Mouse (Mus musculus) mouse trophoblast stem cell (cell line): ENCODE results near the gene Macrod2.

ENCODE experiments used
- in situ Hi-C, 2 experiments: fragments of 300-500 bp; cut with MseI, MboI; formaldehyde crosslinking; loops; 2 replicates in 1 of 2; 3 replicates in 1 of 2; pipeline ENCODE4 v1.15.1; 2025

Gene Macrod2

DNA sequence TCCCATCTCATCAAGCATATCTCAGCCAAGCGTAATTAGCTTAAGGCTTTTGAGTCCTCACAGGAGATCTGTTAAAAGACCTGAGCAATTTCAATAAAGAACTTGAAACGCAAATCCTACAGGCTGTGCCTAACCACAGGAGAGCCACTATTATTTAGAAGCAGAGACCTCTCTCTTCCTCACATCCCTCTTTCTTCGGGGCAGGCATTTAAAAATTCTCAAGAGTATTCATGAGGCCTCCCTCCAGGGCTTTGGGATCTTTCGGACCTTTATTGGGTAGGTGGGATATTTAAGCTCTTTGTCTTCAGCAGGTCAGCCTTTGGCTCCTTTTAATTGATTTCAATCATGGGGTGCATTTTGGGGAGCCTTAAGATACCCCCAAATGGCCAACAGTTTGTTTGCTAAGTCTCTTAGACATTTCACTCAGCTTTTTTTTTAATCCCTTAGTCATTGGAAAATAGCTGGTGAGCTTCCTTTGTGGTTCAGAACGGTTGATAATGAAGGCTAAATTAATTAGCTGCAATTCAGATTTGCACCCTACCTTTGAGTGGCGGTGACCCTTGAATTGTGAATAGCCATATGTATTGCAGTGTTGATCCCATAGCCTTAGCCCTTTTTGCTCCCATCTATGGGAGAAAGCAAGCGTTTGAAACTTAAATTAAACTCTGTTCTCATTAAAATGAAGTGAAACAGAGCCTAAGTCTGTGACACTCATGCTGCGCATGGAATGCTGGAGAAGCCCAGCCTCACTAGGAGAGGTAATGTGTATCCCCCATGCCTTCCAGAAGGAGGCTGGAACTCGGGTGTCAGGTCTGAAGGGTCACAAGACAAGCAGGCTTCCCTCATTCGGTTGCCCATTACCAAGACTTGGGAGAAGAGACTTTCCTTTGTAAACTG lies 1940.2 kb downstream of the Macrod2 start:
- in situ Hi-C loops, result no loop called here

DNA sequence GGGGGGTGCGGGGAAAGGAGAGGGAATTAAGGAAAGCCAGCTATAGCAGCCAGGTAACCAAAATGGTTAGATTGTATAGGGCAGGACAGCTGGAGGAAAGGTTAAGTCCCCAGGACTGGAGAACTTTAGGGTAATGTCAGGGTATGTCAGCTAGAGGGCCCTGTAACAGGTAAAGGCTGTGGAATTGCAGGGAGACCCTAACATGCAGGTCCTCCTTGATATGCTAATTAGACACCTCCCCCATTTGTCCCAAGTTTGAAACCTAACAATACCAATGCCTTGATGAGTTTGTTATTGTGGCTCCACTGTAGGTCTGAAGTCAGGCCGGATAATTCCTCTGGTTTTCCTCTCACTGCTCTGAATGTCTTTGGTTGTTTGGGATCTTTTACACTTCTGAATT lies 1948.9 kb downstream of the Macrod2 start:
- in situ Hi-C loops, result no loop called here

DNA sequence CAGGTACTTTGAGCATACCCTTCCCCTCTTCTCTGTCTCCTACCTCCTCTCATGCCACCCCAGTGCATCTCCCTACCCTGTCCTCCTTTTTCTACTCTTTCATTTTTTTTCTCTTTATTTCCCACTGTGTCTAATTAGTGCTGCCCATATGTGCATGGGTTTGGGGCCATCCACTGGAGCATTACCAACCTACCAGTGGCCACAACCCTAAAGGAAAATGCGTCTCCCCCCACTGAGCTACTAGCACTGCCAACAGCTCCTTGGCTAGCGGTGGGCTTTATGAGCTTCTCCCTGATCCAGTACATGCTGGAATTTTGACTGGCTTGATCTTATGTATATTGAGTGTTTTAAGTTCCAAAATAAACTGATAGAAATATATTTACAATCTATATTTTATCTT lies 1949.6 kb downstream of the Macrod2 start:
- in situ Hi-C loops, result no loop called here

DNA sequence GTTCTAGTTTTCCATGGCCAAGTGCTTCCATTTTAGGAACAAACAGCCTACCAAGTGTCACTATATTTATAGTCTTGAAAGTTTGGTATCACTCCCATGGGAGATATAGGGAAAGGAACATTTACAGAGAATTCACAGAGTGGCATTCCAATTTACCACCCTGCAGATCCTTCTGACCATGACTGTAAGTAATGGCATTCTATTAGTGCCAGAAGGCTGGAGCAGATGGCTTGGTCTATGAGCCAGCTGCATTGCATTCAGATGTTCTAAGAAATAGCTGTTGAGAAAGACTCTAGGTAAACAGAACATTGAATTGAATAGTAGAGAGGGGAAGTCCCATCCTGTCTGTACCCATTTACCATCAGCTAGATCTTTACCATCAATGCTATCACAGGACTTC lies 1954.7 kb downstream of the Macrod2 start:
- in situ Hi-C loops, result no loop called here

DNA sequence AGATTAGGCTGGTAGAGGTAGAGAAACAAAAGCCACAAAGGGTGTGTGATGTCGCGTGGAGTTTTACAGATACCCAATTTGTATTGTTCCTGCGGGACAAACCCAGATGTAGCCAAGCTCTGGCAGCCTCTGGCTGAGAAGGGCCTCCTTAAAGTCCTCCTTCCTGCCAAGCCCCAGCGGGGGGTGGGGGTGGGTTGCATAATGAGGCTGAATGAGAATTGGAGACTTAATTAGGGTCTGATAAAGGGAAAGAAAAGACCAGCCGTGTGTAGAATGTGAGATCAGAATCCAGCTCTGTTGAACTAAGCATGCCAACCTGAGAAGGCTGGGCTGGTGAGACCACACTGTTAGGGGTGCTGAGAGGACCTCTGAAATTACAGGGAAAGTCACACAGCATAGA lies 1967.8 kb downstream of the Macrod2 start:
- in situ Hi-C loops, result no loop called here

DNA sequence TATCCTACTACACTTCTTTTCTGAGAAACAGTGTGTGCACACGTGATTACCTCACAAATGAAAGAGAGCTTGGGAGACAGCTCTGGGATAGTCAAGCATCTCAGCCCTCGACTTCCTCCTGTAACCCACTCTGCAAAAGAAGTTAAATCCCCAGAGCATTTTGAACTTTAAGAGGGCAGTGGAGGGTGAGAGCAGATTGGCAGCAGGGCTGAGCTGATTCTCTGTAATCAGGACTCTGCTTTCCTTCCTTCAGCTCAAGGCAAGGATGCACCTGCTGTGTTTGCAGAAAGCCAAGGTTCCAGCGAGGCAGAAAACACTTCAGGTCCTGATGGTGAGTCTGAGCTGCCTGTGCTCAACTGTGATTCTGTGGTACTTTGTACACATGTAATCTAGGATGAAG lies 1978.9 kb downstream of the Macrod2 start:
- in situ Hi-C loops, result no loop called here

DNA sequence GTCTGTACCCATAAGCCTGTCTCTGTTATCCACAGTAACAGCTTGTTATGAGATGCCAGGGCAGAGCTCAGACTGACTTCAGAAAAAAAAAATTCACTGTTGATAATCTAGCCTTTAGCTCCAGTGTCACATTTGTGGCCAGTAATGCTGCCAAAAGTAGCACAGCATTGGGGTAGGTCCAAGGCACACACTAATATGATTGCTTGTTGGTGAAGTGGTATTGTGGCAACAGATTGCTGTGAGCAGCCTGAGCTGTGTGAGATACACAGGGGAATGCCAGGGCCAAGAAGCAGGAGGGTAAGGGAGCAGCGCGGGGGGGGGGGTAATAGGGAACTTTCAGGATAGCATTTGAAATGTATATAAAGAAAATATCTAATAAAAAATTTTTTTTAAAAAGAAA lies 1985.5 kb downstream of the Macrod2 start:
- in situ Hi-C loops, result no loop called here

DNA sequence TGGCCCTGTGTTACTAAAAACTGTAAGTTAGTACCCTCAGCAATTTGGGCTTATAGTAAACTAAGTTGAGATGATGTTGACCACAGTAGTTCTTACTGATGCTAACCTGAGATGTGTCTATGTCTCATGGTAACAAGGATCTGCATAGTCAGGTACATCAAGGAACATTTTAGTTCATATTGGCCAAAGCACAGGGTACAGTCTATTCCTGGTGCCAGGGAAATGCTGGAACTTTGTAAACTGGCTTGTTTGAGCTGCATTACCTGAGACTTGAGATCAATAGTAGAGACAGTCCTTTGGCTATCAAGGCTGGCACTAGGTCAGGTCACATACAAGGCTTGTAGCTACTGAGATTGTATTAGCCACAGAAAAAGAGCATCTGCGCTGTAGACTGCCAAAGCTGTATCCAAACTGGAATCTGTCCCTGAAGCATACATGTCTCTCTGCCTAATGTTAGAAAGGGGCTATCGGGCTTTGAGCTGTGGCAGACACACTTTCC lies 1986.0 kb downstream of the Macrod2 start:
- in situ Hi-C loops, result no loop called here

DNA sequence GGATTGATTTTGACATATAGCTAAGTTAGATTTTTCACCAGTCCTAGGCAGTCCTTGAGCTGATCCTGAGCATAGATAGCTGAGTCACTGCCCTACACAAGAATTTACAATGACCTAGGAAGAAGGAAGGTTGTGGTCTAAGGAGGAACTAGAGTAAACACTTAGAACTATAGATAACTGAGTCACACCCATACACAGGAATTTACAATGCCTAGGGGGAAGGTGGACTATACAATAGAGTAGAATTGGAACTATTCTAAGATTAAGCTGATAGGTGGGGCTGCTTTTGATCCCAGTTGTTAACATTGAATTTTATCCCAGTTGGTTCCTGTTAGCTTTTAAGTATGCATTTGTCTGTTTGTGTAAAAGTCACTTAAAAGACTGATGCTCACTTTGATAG lies 1998.4 kb downstream of the Macrod2 start:
- in situ Hi-C loops, result no loop called here

DNA sequence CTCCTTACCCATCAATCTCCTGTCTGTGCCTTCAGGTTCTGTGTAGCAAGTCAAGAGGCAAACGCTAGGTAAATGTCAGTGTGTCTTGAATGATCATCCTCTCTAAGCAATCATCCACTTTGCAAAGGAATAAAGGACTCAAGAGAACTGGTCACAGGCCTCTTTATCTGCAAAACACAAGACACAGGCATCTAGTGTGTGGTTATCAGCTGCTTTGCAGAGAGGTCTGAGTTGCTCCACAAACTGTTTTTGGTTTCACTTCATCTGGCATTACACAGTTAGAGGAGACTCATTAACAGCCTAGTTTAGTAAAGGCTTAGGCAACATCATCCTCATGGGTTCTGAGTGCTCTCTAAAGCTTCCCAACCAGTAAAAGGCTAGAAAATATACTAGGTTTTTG lies 2004.4 kb downstream of the Macrod2 start:
- in situ Hi-C loops, result no loop called here

DNA sequence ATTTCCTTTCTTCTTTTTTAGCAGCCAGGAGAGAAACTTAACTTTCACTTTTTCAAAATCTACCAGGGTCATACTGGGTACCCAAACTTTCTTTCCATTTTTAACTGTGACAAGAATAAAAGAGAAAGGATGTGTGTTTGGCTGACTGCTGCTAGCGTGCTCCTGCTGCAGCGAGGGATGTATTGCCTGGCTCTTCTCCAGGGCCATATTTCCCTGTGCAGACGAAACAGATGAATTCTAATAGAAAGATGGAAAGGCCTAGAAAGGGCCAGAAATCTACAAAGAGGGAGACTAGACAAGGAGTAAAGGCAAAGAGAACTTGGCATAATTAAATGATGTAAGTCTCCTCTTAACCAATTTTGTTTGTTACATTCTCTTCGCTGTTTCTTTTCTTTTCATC lies 2005.7 kb downstream of the Macrod2 start:
- in situ Hi-C loops, result no loop called here

DNA sequence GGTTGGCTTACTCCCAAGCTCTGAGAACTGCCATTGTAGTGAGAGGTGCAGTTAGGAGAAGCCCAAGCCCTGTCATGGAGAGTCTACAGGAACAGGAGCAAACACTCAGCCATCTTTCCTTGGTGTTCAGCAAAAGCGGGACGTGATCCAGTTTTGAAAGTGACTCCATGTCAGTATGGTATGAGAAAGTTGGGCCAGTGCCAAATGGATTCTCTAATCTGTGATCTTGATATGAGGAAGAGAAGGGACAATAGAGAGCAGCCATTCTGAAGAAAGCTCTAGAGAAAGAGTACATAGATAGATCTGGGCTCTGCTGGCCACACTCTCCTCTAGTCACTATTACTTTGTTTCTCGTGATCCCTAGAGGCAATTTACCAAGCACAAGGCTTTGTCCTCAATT lies 2006.2 kb downstream of the Macrod2 start:
- in situ Hi-C loops, result no loop called here

DNA sequence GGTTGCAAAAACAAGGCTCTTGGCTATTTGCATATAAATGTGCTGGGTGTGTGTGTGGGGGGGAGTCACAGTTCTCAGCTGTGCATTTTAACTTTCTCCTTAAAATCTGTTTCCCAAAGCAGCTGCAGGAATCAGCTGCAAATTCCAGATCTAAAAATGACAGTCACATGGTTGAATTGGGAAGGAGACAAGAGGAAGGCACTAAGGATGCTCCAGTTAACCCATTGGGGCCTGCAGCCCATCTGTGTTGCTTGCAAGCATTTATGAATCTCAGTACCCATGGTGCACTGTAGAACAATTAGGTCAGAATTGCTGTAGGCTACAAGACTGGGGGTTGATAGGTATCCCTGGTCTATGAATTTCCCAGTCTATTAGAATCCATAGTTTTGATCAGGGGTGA lies 2008.3 kb downstream of the Macrod2 start:
- in situ Hi-C loops, result no loop called here

DNA sequence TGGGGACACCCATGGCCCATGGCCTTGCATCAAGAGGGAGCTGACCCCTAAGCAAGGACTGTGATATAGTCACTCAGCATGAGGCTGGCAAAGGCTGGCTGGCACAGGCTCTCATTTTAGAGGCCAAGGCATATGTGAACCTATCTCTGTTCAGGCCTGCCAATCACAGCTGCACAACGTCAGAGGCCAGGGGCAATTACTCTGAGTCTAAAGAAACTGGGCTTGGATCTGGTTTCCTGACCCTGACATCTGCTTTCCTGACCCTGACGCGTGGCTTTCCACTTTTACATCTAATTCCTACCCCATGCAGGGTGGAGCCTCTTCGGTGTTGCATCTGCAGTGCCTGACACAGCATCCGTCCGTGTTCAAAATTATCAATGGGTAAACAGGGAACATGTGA lies 2009.2 kb downstream of the Macrod2 start:
- in situ Hi-C loops, result no loop called here

DNA sequence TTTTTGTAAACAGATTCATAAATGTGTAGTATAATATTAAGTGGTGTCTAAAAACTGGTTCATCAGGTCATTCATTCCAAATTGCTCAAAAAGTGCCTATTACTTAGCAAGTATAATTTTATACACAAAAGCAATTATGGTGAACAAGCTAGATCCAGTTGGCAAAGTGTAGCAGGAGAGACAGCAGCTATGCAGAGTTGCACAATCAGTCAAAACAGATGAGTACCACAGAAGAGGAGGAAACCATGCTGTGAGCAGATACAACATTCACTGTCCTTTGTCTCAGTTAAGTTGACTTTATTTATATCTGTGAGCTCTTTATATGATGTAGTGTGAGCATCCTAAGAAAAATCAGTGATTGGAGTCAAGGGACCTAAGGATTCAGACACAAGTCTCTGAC lies 2012.2 kb downstream of the Macrod2 start:
- in situ Hi-C loops, result no loop called here

DNA sequence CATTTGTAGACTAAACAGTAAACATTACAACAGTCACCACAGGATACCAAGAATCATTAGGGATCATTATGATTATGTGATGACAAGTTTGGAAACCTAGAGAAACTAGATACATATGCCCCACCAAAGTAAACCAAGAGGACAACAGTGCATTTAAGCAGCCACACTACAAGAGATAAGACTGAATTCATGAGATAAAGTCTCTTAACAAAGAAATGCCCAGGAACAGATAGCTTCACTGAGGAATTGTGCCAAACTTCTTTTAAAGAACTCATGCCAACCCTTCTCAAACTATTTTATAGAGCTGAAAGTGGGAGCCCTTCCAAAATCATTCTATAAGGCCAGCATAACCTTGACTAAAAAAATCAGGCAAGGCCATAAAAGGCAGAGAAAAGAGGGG lies 2015.0 kb downstream of the Macrod2 start:
- in situ Hi-C loops, result no loop called here

DNA sequence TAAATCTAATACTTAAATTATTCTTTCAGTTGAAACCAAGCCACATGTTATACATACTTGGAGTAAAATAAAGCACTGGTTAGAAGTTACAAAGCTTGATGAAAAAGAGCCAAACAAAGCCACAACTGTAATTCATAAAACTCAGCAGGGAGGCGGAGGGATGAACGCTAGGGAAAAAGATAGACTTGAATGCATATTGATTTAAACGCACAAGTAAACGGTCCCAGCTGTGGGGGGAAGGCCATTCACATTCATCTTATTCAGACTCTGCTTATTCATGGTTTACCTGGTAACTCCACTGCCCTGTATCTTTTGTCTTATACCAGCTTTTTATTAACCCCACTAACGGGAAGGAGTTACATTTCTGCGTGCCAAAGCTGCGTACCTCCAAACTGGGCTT lies 2038.0 kb downstream of the Macrod2 start:
- in situ Hi-C loops, result no loop called here

DNA sequence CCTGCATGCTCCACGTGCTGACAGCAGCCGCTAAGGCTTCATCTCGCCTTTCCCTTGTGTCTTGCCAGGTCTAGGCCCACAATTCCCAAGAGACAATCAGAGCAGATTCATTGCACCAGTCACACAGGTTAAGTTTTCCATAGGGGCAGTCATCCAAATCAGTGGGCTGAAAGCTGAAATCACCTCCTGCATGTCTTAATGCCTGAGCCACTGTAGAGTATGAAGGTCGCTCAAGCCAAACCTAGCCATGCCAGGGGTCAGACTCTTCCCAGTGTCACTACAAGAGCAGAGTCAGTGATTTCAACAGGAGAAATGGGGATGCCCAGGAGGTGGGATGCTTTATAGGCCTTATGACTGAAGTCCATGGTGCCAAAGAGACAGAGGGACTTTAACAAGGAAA lies 2039.6 kb downstream of the Macrod2 start:
- in situ Hi-C loops, result no loop called here

DNA sequence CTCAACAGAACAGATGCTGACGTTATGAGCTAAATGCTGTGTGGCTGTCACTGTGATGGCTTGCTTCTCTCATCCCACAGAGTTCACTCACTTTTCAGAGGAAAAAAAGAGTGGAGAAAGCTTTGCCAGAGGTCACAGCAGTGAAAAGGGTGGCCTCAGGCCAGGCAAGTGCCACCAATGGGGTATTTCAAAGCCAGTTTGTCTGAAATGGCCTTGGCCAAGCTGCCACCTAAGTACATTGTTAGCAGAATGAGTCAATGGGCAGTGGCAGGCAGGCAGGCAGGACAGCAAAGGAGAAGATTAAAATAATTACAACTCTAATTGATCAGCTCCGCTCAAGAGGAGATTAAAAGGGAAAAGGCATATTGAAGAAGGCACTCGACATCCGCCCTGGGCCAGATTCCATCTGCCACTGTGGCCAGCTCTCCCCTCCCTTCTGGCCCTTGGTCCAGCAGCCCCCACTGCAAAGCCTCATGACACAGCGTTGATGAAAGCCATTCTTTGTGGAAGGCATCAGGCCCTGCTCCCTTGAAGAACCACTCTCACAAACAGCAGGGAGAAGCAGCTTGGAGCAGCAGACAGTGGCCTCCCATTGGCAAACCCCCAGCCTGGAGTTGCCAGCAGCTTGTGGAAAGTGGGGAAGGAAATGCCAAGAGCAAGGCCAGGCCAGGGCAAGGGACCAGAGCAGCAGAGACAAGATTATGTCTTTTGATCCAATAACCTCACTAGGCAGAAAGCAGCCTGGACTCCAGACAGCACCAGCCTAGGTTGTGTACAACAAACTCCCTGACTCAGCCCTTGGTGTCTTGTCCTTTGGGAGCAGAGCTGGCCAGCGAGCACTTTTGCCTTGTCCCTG lies 2042.7 kb downstream of the Macrod2 start:
- in situ Hi-C loops, result no loop called here
